Mouse (Mus musculus): ENCODE data around the gene Il1rl2. TPM values are rescaled to one million over a fixed set of nuclear protein-coding genes. Genes with fewer than 3 reads are reported as not detected.

Gene Il1rl2
- 0.46 and 0.48 TPM in 2 replicates for polyA plus RNA-seq (2015; fragmentation: Nextera tagmentation; extraction: Ambion mirVana)

GRCm38 (mm10) chr1:40324457-40324856 lies at the start of gene Il1rl2:
Gene Il1rl2 (plus strand): TSS chr1:40324610.

Other genes with a start within 250 kb of the Il1rl2 start
- gene Il1r1, start 99.5 kb upstream of the Il1rl2 start, polyA plus RNA-seq (2015; fragmentation: Nextera tagmentation; extraction: Ambion mirVana): 1.1 and 1.3 TPM in 2 replicates
- 0.04 and 0.08 TPM in 2 replicates for gene Il1rl1, start 105.0 kb downstream of the Il1rl2 start, polyA plus RNA-seq (2015; fragmentation: Nextera tagmentation; extraction: Ambion mirVana)
- not detected in 2 replicates for gene Il18r1, start 140.9 kb downstream of the Il1rl2 start, polyA plus RNA-seq (2015; fragmentation: Nextera tagmentation; extraction: Ambion mirVana)
- 0.13 and 0.27 TPM in 2 replicates for gene Il18rap, start 190.8 kb downstream of the Il1rl2 start, polyA plus RNA-seq (2015; fragmentation: Nextera tagmentation; extraction: Ambion mirVana)